Mouse (Mus musculus) cerebellum, adult 2 months (tissue): ENCODE data around the gene Gm10338.
"Not testable (repeated sequence)": the region's sequence is repeated elsewhere in the genome, so short reads cannot be mapped to it uniquely, and the experiment has no call there.

Source experiments
- CTCF ChIP-seq: fragments of 200-500 bp; IDR thresholded peaks from 2 replicates; pipeline ENCODE4 v1.5.1; 2011; ENCODE audit warnings: low read depth, mild to moderate bottlenecking, control low read depth, low read length, moderate library complexity, borderline replicate concordance; ENCODE audit not compliant: insufficient read depth
- POLR2A ChIP-seq: fragments of 200-500 bp; IDR thresholded peaks from 2 replicates; pipeline ENCODE4 v1.6.1; 2011; ENCODE audit warnings: low read length, control low read depth, borderline replicate concordance; ENCODE audit not compliant: insufficient read depth

- not testable (repeated sequence) for TF ChIP-seq CTCF, POLR2A
These were observed at the start of gene Gm10338 for GRCm38 (mm10) chr14:7595492-7595891.
